Mouse (Mus musculus): ENCODE data around the gene Auts2.

- TF ChIP-seq POLR2A (IDR thresholded peaks at IDR 0.05; ENCODE audit: low read depth, low read length) (no peak), JUN (IDR thresholded peaks at IDR 0.05; ENCODE audit: insufficient read depth, low read depth, low read length) (no peak), CTCF (conservative IDR thresholded peaks at IDR 0.05 in 1 of 2, IDR thresholded peaks at IDR 0.05 in 1 of 2; ENCODE audit: low read depth in 2 of 2, low read length in 2 of 2) (no peak), E2F4 (IDR thresholded peaks at IDR 0.05; ENCODE audit: insufficient replicate concordance, low read depth, low read length) (no peak), ZMIZ1 (IDR thresholded peaks at IDR 0.05; ENCODE audit: low read depth, low read length) (no peak), TBP (conservative IDR thresholded peaks at IDR 0.05; ENCODE audit: low read depth, low read length) (no peak), MYC (IDR thresholded peaks at IDR 0.05; ENCODE audit: low read depth, low read length) (no peak), HCFC1 (IDR thresholded peaks at IDR 0.05; ENCODE audit: low read depth, low read length) (no peak)
These were observed 638.7 kb downstream of the Auts2 start for GRCm38 (mm10) chr5:131904478-131904877.

Measured in CH12.LX (cell line).